Mouse (Mus musculus) MEL (cell line): ENCODE measurements around the gene Th.

Experiments used
- GATA1 ChIP-seq: IDR thresholded peaks from 2 replicates; pipeline ENCODE4 v1.6.1; 2011; ENCODE audit warnings: low read depth, low read length, improper control_type of control experiment
- POLR2A ChIP-seq, 2 experiments: IDR thresholded peaks; 2 replicates each; pipeline ENCODE4 v1.6.1; 2011 to 2012; ENCODE audit warnings: low read length in 2 of 2, mild to moderate bottlenecking in 2 of 2, control low read depth in 1 of 2, improper control_type of control experiment in 1 of 2, low read depth in 1 of 2, moderate library complexity in 1 of 2; ENCODE audit not compliant: control insufficient read depth in 1 of 2, insufficient read depth in 1 of 2, poor library complexity in 1 of 2
- USF1 ChIP-seq: IDR thresholded peaks from 2 replicates; pipeline ENCODE4 v1.6.1; 2014; ENCODE audit warnings: low read depth, mild to moderate bottlenecking, inconsistent platforms, low read length, improper control_type of control experiment, moderate library complexity

- TF ChIP-seq USF1 = no peak
- TF ChIP-seq GATA1 = no peak
- TF ChIP-seq POLR2A (IDR thresholded peaks at IDR 0.05; ENCODE audit: control insufficient read depth in 1 of 2, insufficient read depth in 1 of 2, low read depth in 1 of 2, low read length in 2 of 2, poor library complexity in 1 of 2) = no peak
These were observed 36.5 kb upstream of the Th start for GRCm38 (mm10) chr7:142967414-142967883.
